Mouse (Mus musculus) G1E (cell line): ENCODE results near the gene Bhlhe23.

Experiments
- CTCF ChIP-seq: IDR thresholded peaks from 2 replicates; pipeline ENCODE4 v1.5.1; 2012; ENCODE audit warnings: low read depth, low read length, inconsistent platforms, mixed read lengths
- GATA1 ChIP-seq: IDR thresholded peaks from 2 replicates; pipeline ENCODE4 v1.6.1; 2012; ENCODE audit warnings: borderline replicate concordance, low read length, inconsistent platforms, mixed read lengths
- POLR2AphosphoS5 ChIP-seq: IDR thresholded peaks from 2 replicates; pipeline ENCODE4 v1.6.1; 2012; ENCODE audit warnings: low read depth, low read length, inconsistent platforms; ENCODE audit not compliant: insufficient replicate concordance
- TAL1 ChIP-seq: conservative IDR thresholded peaks from 2 replicates; pipeline ENCODE4 v1.6.1; 2012; ENCODE audit warnings: low read depth, low read length, inconsistent platforms, mixed read lengths

DNA sequence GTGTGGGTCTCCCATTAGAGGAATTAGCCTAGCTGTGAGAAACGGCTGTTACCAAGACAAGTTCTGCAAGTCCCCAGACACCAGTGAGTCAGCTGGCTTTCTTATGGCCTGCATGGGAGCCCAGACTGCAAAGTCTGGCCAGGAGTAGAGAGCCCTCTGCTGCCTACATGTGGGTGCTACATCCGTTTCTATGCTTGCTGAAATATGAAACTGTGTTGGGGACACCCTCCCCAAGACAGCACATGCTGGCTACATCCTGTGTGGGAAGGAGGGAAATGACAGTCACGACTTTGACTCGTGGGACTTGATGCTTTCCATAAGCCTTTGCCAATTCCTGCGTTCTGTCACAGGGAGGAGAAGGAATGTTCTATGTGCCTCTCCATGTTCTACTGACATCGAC lies 45.8 kb upstream of the Bhlhe23 start:
- TF ChIP-seq CTCF: no peak
- TF ChIP-seq GATA1: no peak
- TF ChIP-seq TAL1: no peak
- no peak for TF ChIP-seq POLR2AphosphoS5
